Mouse (Mus musculus): ENCODE measurements around the gene Gm49711.
A peak's percentile ranks its signal among the peaks of the same experiment; 100 is the strongest.
"Not testable (repeated sequence)": the region's sequence is repeated elsewhere in the genome, so short reads cannot be mapped to it uniquely, and the experiment has no call there.

The Gm49711 gene

DNA sequence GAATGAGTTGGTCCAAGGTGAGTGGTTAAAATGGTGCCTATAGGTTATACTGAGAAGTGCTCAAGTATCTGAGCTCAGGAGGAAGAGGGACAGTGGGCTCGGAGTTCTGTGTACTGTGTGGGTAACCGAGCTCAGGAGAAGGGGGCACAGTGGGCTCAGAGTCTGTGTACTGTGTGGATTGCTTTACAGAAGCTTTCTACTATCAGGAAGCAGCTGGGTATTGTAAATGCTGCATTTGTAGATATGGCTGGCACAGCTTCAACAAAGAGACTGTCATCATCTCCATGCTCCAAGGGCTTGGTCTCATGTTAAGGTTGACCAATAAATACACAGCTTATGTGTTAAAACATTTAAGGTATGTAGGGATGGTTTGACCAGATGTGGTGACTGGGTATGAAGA, 6.7 kb downstream of the Gm49711 start:
- no peak for DNase-seq

GRCm38 (mm10) chr16:92070338-92070737, 12.2 kb downstream of the Gm49711 start:
- no peak for DNase-seq

- DNase-seq: no peak
Observed at GRCm38 (mm10) chr16:92076797-92077196, 18.7 kb downstream of the Gm49711 start.

DNA sequence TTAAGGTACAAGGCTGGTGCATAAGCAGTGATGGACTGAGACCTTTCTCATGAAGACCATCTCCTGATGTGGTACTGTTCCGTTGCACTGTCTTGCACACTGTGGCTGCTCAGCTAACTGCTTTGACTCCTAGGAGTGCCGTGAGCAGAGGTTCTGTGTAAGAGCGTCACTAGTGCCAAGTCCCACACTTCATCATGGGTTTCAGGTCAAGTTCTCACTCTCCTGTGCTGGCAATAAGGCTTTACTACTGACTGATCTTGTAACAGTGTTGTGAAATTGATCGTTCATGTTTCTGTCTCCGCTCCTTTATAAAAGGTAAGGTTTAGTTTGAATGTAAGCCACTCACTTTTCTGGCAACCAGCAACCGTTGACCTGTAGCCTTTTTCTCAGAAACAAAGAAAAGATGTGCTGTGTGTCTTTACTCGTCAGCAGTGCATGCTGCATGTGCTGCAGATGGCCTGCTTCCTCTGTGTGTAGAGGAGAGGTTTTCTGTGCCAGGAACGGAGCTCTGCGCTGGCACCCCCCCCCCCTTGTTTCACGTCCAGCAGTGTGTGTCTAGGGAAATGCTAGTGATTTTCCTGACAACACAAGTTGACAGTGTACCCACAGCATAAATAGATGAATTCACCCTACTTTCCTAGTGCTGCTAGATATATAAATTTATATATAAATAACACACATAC, 25.8 kb downstream of the Gm49711 start:
- DNase-seq: peak; percentile 6

DNA sequence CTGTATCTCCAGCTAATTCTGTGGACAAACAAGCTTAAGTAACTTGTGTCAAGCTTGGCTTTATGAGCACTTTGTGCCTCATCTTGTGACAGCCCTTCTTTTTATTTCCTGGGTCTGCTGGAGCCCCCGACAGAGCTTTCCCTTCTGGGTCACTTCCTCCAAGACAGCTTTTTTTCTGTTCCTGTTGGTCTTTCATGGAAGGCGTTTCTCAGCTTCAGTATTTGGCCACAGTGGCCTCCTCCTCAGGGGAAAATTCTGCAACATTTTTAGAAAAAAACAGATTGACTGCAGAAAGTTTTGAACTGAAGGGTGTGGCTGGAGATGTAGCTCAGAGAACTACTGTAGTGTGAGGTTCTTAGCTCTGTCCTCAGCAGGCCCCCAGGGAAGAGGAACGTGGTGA, 31.1 kb downstream of the Gm49711 start:
- no peak for DNase-seq

DNA sequence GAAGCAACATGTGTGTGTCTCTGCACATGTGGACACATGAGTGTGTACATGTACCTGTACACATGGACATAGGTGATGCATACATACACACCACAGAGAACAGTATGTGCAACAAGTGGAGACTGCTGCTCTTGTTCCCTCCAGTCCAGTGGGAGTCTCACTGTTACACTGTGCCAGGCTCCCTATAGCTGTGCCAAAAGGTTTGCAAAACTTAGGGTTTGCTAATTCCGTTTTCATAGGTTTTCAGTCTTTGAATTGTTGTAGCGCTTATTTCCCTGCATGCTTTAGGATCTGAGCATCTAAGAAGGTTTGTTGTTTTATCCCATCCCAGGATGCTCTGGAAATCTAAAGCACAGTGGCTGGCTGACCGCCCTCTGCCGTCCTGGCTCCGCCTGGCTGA, 33.8 kb downstream of the Gm49711 start:
- no peak for DNase-seq

GRCm38 (mm10) chr16:92098351-92099051, 40.4 kb downstream of the Gm49711 start:
- peak; percentile 21 for DNase-seq

DNA sequence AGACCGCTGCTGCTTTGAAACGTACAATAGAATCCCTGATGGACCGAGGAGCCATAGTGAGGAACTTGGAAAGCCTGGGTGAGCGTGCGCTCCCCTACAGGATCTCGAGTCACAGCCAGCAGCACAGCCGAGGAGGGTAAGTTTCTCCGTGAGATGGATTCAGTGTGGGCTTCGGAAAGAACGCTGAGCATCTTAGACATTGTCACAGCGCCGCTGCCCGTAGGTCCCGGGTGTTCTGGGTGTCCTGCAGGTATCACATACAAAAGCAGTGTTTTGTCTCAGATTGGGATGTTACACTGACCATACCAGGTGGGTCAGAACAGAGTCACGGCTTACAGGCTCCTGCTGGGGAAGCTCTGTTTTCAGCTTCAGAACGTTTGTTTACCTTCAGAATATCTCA, 41.5 kb downstream of the Gm49711 start:
- peak; percentile 3 for DNase-seq

DNA sequence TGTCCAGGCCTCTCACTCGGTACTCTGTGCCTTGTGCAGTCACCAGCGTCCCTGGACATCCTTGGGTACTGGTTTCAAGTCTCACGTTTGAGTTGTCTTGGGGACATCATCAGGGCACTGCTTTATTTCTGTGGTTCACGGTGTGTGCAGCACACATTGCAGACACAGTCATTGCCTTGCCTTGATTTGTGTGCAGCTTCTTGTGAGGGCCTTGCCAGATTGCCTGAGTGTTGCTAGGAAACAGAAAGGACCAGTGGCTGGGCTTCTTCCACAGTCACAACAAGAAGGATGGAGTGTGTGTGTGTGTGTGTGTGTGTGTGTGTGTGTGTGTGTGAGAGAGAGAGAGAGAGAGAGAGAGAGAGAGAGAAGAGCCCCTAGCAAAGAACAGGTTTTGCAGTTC, 42.0 kb downstream of the Gm49711 start:
- no peak for DNase-seq

- no peak for DNase-seq
Observed at GRCm38 (mm10) chr16:92102115-92102514, 44.0 kb downstream of the Gm49711 start.

GRCm38 (mm10) chr16:92102931-92103330, 44.8 kb downstream of the Gm49711 start:
- not testable (repeated sequence) for DNase-seq

- peak; percentile 51 for DNase-seq
Observed at GRCm38 (mm10) chr16:92103572-92104331, 45.6 kb downstream of the Gm49711 start.

- DNase-seq: no peak
Observed at GRCm38 (mm10) chr16:92104332-92104590, 46.1 kb downstream of the Gm49711 start.

- DNase-seq: no peak
Observed at GRCm38 (mm10) chr16:92104951-92105350, 46.8 kb downstream of the Gm49711 start.

- peak; percentile 60 for DNase-seq
Observed at GRCm38 (mm10) chr16:92105631-92106030, 47.5 kb downstream of the Gm49711 start.

DNA sequence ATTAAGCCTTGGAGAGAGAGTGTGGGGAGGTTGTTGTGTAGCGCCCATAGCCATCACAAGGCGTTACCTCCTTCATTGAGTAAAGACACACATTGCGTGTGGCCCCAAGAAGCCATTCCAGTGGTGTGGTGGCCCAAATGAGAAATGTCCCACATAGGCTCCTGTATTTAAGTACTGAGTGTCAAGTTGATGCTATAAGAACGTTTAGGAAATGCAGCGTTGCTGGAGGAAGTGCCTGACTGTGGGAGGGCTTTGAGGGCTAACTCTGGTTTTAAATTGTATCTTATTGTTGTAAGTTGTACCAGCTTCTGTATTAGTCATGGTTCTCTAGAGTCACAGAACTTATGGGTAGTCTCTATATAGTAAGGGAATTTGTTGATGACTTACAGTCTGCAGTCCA, 49.2 kb downstream of the Gm49711 start:
- no peak for DNase-seq

DNA sequence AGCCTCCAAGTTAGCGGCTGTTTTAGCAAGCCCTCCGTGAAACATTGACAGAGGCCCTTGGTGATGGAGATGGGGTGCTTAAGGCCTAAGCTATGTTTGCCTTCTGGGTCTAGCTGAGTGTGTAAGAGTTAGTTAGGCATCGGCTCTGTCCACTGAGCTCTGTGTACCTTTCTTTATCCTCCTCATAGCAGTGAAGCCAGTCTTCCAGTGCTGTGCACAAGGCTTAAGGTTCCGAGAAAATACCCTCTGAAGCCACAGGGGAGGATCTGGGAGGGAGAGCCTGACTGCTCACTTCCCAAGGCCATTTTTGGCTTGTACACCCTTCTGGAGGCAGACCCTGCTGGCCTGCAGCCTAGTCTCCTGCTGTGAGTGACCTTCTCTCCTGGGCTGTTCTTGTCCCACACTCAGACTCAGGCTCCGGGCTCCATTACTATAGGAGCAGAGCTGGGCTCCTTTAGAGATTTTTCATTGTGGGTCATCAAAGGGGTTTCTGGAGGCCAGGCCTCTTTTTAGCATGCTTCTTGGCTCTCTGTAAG, 56.7 kb downstream of the Gm49711 start:
- DNase-seq: no peak

DNA sequence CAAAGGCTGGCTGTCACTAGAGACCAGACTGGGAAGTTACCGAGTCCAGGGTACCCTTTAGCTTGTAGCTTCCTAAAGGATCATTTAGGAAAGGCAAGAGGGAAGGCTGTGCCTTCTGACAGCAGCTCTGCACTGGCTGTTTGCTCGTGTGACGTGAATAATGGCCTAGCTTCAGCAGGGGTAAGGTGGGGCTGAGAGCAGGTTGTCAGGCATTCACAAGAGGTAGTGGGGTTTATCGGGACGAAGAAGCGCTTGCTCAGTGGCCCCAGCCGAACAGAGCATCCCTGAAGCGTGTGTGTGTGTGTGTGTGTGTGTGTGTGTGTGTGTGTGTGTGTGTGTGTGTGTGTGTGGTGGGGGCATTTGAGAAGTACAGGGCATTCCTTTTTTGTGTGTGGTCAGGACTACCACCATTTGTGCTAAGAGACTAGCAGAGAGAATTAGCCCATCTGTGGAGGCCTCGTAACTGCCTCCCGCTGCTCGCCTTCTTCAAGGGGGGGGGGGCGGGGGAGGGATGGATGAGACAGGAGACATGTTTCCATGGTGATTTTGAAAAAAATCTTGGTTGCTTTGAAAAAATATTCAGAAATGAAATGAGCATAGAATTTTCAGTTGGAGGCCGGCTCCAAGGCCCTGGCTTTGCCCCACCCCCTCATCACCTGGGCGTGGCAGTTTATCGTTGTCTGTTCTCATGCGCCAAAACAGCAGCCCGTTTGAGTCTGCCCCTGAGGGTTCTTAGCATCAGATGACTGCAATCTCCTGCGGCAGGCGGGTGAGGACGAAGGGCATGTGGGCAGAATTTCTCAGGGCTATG, 57.7 kb downstream of the Gm49711 start:
- DNase-seq: no peak

- DNase-seq: no peak
Observed at GRCm38 (mm10) chr16:92117337-92118209, 59.5 kb downstream of the Gm49711 start.

GRCm38 (mm10) chr16:92119013-92119515, 60.9 kb downstream of the Gm49711 start:
- DNase-seq: no peak

- DNase-seq: no peak
Observed at GRCm38 (mm10) chr16:92120899-92121531, 62.9 kb downstream of the Gm49711 start.

Data from kidney, adult 18-20 months (tissue).